Mouse (Mus musculus): ENCODE results near the gene Nfya. TPM values are rescaled to one million over a fixed set of nuclear protein-coding genes. Genes with fewer than 3 reads are reported as not detected.

The Nfya gene
- total RNA-seq, 2 experiments from 2014 or later: 15.3 to 20.6 TPM

DNA sequence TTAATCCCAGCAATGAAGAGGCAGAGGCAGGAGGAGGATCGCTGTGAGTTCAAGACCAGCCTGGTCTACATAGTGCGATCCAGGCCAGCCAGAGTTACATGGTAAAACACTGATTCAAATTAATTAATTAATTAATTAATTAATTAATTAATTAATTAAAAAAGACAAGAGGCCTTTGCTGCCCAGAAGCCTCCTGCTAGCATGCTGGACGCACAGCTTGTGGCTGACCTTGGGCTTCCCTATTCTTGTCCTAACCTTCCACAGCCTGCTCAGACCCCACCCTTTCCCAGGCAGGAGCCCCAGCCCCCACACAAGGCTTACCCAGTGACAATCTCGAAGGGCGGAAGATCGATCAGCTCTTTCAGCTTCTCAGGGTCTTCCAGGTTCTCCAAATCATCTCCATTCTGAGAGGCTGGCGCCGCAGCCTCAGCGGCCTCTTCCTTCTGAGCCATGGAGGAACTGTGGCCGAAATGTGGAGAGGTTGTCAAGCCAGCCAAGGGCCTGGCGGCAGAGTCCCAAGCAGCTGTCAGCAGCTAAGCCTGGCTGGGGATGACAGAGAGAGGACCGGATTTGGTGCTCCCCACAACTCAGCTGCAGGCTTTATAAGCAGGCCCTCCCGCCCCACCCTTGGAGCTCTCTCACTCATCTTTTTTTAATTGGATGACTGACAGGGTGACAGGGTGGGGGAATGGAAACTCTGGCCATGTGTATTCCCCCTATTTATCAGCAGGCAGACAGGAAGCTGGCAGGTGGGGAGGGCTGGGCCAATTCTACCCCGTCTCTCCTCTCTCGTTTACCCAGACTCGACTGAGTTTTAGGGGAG lies 22.7 kb upstream of the Nfya start, which contains the start of gene Apobec2:
Apobec2 (minus strand) TSS at position 773 of the 823 bp plus-strand sequence.
- peak; percentile 66 to 72 for DNase-seq
- intact Hi-C loops (cut with DNase I): no loop called here

DNA sequence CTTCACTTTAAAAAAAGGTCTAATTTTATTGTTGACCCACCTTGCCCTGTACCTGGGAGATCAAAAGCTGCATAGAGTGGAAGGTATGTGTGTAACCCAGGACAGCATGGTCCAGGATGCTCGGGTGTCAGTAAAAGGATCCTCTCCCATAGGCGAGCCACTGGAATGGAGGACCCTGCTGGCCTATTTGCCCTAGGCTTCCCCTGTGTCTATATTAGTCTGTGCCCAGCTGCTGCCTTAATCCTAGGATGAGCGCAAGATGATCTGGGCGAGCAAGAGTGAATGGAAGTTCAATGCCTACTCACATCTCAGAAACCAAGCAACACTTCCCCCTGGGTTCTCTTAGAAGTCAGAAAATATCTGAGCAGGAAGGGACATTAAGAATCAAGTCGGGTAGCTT lies 21.3 kb upstream of the Nfya start:
- intact Hi-C loops (cut with DNase I): no loop called here
- DNase-seq: no peak

DNA sequence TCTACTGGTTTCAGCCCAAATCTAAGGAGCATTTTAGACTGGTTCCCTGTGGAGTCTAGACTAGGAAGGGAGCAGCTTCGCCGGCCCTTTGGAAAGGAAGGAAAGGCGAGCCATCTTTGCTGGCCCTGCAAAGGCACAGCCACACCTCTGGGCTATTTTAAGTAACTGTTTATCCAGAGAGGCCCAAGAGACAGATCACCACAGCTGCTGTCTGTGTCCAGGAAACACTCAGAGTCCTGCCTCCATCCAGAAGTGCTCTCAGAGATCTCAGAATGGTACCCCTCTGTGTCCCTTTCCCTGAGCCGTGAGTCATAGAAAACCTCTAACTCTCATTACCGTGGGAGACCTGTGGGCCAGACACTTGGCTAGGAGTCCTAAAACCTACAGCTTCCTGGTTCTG lies 20.7 kb upstream of the Nfya start:
- intact Hi-C loops (cut with DNase I): no loop called here
- DNase-seq: no peak

DNA sequence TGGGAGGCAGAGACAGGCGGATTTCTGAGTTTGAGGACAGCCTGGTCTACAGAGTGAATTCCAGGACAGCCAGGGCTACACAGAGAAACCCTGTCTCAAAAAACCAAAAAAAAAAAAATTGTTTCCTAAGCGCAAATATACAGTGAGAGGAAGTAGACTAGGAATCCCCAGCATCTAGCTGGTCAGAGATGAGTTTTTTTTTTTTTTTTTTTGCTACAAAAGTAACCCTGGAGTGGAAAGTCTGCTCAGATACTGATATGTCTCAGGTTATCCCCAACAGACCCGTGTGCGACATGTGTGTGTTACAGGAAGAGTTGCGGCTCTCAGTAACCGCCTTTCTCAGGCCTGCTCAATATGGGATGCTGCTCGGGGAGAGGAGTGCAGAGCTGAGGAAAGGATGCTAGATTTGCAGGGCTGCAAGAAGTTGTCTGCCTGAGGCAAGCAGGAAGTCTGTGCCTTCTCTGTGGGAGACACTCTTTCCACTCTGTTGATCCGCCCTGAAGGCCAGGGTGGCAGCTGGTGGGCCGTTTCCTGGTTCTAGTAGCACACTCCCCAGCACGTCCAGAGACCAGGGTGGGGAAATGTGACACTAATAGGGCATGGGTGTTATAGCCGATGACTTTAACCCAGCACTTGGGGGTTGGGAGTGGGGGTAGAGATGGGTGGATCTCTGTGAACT lies 18.3 kb upstream of the Nfya start:
- intact Hi-C loops (cut with DNase I): no loop called here
- no peak for DNase-seq

DNA sequence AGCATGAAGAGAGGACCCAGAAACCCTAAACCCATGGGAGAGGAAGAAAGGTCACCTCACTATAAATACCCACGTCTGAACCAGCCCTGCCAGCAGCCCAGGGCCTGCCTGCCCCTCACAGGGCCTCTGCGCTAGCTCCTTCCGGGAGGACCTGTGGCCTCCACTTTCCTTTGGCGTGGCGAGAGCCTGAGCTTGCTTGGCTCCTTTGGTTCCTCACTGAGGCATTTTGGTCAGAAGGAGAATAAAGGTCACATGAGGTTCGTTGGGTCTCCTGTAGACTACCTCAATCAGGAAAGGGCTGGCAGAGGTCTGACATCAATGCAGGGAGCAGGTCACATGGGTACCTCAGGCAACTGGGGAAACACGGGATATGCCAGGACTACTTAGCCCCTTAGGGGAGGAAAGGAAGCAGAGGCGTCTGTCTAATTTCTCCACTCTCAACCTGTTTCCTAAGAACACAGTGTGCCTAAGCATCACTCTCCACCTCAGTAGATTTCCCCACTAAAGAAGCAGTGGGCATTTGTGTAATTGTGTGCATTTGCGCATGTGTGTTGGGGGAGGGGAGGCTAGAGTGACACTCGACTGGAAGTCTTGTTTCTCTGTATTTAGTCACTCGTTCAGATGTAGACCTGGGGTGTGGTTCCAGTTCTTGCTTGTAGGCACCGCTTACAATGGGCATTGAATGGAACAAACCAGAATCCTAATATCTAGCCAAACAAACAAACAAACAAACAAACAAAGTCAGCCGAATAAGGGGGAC lies 17.5 kb upstream of the Nfya start:
- intact Hi-C loops (cut with DNase I): no loop called here
- peak in 1 of 2 experiments; percentile 25 for DNase-seq

DNA sequence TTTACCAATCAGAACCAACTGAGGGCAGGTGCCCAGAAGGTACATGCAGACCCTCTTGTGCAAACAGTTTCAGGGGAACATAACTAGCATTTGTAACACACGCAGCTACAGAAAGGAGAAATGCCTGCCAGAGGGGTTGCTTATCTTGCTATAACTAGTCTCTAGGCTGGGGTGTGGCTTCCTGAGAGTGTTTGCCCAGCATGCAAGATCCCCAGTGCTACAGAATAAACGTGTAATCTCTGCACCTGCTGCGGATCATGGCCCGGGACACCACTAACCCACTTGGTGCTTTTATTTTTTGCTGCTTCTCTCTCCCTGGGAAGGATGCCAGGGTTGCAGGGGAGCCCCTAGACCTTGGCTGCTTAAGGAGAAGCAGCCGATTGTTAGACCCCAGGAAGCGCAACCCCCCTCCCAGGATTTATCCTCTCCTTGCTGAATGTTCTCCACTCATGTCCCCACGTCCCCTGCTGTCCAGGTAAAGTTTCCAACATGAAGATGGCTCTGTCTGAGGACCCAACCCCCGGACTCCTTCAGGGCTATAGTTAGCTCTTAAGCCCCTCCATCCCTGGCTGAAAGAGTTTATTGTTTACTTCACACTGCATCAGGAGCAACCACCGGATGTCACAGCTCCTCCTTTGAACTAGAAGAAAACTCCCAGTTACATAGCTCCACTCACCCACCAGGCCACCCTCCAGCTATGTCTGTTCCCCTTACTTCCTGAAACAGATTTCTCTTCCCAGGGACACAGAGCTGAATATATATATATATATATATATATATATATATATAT lies 16.3 kb upstream of the Nfya start:
- intact Hi-C loops (cut with DNase I): no loop called here
- peak in 1 of 2 experiments; percentile 20 for DNase-seq

DNA sequence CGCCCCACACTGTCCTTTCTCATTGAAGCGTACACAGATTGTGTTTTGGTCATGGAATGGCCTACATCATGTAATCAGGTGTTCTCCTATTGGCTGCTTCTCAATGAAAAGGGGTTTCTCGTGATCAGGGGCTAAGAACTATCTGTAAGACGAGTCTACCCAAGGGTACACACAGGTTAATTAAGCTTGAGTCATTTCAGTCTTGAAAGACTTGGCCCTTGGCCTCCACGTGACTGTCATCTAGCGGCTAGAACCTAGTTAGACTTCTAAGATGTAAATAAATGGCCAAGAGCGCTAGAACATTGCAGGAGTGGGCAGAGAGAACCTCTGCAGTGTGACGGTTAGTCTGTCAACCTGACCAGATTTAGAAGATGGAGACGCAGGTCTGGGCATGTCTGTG lies 14.5 kb upstream of the Nfya start:
- DNase-seq: no peak
- intact Hi-C loops (cut with DNase I): no loop called here

DNA sequence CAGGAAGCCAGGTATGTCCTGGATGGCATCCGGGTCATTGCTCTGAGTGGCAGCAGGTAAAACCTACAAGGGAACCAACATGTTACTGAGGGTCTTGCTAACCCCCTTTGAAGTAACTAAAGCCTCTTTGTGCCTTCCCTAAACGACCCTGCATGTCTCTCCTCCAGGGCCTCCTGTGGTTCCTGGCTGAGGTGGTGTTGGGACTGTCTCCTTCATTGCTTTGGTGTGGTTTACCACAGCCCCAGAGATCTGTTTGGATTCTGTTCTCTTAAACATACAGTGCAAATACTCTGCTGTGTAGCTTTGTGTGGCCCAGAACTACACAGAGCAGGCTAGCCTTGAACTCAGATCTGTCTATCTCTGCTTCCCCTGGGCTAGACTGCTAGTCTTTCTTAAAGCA lies 9.9 kb upstream of the Nfya start:
- no peak for DNase-seq
- intact Hi-C loops (cut with DNase I): loop anchor here (2.0 kb wide), 1 partner anchor 17 kb away; no protein-coding TSS in a partner anchor

DNA sequence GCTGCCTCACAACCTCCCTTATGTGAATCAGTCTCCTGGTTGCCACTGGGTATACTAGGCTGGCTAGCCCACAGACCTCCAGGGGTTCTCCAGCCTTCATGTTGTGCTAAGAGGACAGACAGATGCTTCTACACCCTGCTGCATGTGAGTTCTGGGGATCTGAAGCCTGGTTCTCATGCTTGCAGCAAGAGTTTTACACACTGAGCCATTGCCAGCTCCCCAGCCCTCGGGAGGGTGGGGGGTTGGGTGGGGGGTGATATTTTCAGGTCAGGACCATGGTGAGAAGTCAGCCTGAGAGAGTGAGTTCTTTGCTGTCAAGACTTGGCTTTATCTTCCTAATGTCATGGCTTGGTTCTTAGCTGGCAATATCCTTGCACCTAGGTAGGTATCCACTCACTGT lies 9.1 kb upstream of the Nfya start:
- no peak for DNase-seq
- intact Hi-C loops (cut with DNase I): loop anchor here (2.0 kb wide), 1 partner anchor 18 kb away; no protein-coding TSS in a partner anchor

DNA sequence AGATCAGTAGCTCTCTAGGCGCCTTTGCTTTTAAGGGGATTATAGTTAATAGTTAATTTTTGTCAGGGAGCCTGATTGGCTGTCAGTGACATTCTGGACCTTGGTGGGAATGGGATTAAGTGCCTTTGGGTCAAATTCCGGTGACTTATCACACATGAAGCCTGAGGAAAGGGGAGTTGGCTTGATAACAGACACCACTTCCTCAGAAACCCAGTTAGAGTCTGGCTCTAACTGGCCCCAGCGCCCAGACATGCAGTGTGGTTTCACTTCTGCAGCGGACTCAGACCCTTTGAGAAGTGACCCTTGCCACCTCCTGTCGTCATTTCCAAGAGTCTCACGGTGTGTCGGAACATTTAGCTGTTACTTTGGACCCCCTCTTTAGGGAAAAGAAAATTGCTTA lies 8.5 kb upstream of the Nfya start:
- DNase-seq: peak in 1 of 2 experiments; percentile 23
- intact Hi-C loops (cut with DNase I): loop anchor here (2.0 kb wide), 1 partner anchor 19 kb away; no protein-coding TSS in a partner anchor

DNA sequence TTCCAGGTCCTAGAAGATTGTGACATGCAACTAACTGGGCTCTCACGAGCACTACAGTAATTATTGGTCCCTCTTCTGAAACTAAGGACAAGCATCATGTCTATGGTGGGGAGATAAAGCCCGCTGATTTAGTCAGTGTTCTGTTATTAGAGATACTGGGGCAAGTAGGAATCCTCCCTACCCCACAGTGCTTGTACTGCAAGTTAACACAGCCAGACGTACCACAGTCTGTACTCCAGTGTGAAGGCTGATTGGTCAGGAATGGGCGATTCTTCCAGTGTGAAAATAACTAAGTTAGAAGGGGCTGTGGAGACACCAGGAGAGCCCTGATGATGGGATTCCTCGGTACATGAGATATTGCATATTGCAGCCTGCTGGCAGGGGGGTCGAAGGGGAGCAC lies 7.8 kb upstream of the Nfya start:
- no peak for DNase-seq

DNA sequence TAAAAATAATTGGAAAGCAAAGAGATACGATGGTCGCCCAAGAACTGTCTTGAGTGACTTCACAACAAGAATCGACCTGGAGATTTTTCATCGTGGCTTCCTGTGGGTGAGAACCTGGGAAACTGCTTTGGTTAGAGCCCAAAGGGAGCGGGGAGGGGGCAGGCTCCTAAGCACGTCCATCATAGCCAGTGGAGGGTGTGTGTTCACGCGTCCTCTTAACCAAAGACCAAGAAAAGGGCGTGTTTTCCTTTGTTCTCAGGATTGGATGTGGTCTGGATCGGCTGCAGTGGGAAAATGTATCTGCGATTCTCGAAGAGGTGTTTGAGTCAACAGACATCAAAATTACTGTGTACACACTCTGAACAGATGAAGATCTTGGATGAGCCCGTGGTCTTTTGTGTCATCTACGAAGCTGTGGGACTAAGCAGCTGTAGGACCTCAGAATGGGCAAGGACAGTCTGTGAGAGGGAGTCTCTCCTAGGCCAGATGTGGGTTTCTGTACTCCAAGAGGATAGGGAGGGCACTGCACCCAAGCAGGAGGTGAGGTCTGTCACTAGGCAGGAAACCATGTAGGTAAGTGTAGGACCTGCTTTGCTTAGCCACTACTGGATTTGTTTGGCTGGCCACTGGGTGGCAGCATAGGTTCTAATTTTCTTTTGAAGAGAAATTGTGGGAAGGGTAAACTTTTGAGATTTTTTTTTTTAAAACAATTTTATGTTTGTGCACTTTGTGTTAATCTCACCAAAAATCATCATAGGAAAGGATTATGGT lies 6.9 kb upstream of the Nfya start:
- intact Hi-C loops (cut with DNase I): loop anchor here (1.0 to 2.0 kb wide), 2 partner anchors 50 to 186 kb away; no protein-coding TSS in a partner anchor
- DNase-seq: peak in 1 of 2 experiments; percentile 67

More for the DNA sequence above, 7.8 kb upstream of the Nfya start:
- intact Hi-C loops (cut with DNase I): loop anchor here (1.0 to 2.0 kb wide), 2 partner anchors 49 to 185 kb away; no protein-coding TSS in a partner anchor

DNA sequence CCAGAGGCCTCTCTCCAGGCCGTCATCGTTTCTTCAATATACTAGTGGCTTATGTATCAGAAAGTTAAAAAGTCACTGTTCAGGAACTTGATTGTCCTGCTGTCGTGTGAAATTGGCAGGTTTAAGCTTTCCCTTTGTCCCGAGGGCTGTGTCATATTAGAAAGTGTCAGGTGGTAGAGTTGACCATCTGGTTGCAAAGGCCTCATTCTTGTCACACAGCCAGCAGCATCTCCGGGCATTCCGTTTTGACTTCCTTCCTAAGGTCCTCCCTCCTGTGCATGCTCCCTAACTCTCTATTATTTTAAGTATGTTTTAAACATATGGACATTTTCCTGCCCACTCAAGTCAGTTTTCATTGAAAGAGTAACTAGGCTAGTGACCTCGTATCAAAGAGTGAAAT lies 6.3 kb upstream of the Nfya start:
- no peak for DNase-seq
- intact Hi-C loops (cut with DNase I): loop anchor here (2.0 kb wide), 1 partner anchor 51 kb away; no protein-coding TSS in a partner anchor

DNA sequence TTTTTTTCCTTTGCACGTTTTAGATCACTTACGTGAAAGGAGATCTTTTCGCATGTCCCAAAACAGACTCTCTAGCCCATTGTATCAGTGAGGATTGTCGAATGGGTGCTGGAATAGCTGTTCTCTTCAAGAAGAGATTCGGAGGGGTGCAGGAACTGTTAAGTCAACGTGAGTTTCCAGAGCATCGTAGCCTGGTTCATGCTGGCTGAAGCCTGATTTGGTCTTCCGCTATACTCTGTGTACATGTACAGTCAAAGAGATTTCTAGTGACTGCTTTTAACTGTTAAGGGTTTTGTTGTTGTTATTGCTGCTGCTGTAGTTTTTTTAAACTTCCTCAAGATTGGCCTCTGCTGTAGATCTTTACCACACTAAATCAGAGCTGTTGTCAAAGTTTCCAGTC lies 1.5 kb upstream of the Nfya start:
- no peak for DNase-seq
- intact Hi-C loops (cut with DNase I): no loop called here

DNA sequence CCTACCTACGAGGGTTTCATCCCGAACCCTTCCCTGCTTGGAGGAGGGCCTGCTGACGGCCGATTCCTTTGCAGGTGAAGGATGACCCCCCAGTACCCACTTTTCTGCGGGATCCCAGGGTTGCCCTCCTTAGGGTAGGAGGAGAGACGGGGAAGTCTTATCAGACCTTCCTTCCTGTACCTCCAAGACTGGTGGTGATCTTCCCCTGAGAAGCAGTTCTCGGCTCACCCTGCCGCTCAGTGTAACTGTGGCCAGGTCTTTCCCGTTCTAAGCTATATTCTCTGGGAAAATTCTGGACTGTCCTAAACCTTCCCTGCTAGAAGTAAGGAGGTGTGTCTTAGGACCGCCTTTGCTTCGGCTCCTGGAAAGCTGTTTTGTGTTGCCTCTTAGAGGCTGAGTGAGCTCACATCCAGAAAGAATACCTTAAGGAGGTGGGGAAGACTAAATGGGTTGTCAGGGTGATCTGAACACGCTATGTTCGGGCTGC lies 636 bp upstream of the Nfya start:
- DNase-seq: no peak
- intact Hi-C loops (cut with DNase I): no loop called here

DNA sequence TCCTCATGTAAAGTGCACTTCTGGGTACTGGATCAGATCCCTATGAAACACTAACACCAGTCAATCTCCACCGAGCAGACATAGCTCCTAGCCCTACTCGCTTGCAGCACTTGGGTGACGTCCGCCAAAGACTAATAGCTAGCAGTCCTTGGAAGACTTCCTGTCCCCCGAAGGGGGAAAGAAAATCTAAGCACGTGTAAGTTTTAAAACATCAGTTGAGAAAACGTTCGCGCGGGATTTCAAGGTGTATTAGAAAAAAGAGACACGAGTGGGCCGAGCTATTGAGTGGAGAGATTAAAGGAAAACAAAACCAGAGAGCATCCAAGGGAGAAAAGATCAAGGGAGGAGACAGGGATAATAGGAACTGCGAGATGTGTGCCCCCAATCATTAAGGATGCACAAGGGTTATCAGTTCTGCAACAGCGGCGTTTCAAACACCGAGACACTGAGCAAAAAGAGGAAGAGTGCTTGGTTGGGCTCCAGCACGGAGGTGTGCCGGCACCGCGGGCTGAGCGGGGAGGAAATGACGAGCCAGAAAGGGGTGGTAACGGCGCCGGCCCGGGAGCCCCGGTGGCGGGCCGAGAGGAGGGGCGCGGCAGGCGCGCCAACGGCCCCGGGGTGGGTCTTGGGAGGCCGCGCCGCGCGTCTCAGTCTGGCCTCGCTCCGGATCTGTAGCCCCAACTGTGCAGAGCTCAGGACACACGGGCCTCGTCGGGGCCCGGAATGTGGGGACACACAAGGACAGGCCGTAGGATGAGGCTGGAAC lies 997 bp downstream of the Nfya start:
- intact Hi-C loops (cut with DNase I): loop anchor here (5.0 kb wide), 1 partner anchor 131 kb away; no protein-coding TSS in a partner anchor
- DNase-seq: peak; percentile 69 to 75

DNA sequence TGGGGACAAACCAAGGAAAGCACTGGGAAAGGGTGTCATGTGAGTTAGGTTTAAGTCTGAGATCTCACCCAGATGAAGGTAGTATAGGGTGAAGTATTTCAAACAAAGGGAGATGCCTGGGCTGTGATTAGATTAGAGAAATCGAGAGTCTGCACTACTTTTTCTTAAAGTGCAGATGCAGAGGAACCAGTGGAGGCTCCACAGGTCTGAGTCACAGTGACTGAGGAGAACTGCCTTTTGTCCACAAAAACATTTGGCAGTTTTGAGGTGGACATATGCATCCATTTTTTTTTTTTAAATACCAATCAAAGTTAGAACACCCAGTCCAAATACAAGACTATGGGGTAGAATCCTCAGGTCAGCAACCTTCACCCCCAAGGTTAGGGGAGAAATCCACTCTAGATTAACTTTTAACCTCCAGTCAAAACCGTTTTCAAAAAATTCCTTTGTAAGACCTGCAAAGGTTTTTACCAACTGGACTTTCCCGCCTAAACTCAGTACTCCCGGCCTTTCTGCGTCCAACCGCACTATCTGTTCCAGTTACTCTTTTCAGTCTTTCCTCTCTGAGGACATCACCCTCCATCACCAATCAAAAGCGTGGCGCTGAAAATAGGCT lies 1.7 kb downstream of the Nfya start:
- intact Hi-C loops (cut with DNase I): loop anchor here (5.0 kb wide), 1 partner anchor 131 kb away; no protein-coding TSS in a partner anchor
- no peak for DNase-seq

DNA sequence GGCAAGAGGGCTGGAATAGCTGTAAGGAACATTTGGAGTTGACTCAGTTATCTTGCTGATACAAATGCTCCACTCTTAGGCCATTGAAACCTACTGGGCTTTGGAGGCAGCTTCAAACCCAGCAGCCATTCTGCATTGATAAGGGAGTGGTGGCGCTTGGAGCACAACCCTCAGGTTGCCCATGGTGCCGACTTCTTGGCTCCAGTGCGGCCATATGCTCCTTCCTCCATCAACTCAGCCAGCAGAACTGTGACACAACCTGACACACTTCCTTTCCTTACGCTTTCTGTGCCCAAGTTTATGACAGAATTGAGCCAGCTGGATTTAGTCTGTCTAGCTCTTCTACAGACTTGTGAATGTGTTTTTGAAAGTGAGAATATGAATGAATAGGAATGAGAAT lies 2.6 kb downstream of the Nfya start:
- intact Hi-C loops (cut with DNase I): loop anchor here (5.0 kb wide), 1 partner anchor 130 kb away; no protein-coding TSS in a partner anchor
- no peak for DNase-seq
